Mouse (Mus musculus): ENCODE measurements around the gene Myo6.

DNA sequence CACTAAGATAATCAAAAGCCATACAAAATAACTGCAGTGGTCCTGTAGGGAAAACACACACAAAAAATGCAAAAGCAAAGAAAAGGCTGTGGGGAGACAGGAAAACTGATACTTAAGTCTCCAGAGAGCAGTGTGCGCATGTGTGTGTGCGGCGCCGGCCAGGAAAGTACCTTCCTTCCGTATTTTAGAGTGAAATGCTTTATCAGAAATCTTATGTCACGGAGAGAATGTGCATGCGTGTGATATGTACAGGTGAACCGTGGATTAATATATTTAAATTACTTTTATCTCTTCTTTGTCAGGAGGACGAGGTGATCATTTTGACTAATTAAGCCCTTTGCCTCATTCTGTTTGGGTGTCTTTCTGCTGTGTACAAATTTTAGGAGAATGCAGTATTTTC, 88.4 kb downstream of the Myo6 start:
- TF ChIP-seq CTCF (IDR thresholded peaks at IDR 0.05) (no peak), EP300 (IDR thresholded peaks at IDR 0.05) (no peak)

Data from lung, postnatal 0 days (tissue).